Mouse (Mus musculus) embryo, embryonic 11.5 days (tissue): Measurements from ENCODE around the gene Gm7945.
"Not testable (repeated sequence)": the region's sequence is repeated elsewhere in the genome, so short reads cannot be mapped to it uniquely, and the experiment has no call there.

Experiments
- DNase-seq: peaks from one replicate; pipeline ENCODE4 v3.0.0-alpha.2; 2012; ENCODE audit warnings: low read depth, low spot score

Gene Gm7945

GRCm38 (mm10) chr14:41386279-41386678 lies at the start of gene Gm7945:
Gene Gm7945, minus strand, starts transcription at chr14:41386379.
- not testable (repeated sequence) for DNase-seq

GRCm38 (mm10) chr14:41425393-41426075 lies 39.4 kb upstream of the Gm7945 start:
- DNase-seq = not testable (repeated sequence)

DNA sequence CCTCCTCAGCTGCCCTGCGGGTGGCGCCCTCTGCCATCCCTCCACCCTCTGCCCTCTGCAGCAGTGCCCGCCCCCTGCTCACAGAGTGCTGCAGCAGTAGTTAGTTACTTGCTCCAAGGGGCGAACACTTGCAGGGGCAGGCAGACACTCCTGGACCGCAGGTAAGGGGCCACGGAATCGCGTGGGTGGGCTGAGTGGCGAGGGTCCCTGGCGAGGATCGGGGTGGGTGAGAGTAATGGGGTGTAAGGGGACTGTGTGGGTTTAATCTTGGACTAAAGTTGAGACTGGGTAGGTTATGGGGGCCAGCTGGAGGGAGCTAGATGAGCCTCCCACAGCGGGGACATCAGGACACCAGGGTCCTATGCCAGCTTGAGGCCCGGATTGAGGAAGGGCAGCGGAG lies 38.5 kb upstream of the Gm7945 start:
- not testable (repeated sequence) for DNase-seq

GRCm38 (mm10) chr14:41408181-41408580 lies 22.0 kb upstream of the Gm7945 start, which contains the start of gene Gm6482:
Gene Gm6482, minus strand, starts transcription at chr14:41408281.
- DNase-seq = not testable (repeated sequence)

DNA sequence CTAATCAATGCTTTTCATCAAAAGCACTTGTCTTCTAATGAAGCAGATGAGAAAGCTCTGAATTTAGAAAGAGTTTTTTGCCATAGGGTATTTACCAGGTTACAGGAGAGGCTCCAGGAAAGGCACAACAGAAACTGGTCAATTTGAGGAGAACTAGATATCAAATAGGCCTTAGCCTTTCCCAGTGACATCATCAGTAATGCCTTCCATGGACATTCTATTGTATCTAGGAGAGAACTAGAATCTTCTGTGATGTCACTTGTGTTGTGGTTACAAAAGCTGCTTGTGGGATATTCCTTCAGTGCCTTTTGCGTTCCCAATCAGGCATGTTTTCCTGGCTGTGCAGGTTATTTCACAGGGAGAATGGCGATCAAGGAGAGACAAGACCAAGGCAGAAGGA lies 37.9 kb downstream of the Gm7945 start, which contains the start of gene Gm5798:
Gene Gm5798 (plus strand): TSS at position 301 of the 400 bp plus-strand sequence.
- DNase-seq = not testable (repeated sequence)
